In genomic region chr17:14202291-14203030, GRCm38 (mm10) we compare ENCODE assay signal across 7 mouse cellular contexts. TPM values are rescaled to one million over a fixed set of nuclear protein-coding genes. Genes with fewer than 3 reads are reported as not detected.
DNase-seq lines count a peak whose midpoint lies in the region; ATAC-seq and TF ChIP-seq lines count a peak whose summit lies in the region.

No protein-coding gene starts in this region.

- H3K36me3 ChIP-seq in C2C12 (ENCODE audit: control insufficient read depth, insufficient read depth) (peaks cover under 1% of the 10 kb centered on the region), ES-Bruce4 (ENCODE audit: control insufficient read depth, insufficient read depth, low read length, poor library complexity, severe bottlenecking) (peaks cover 10% of the 10 kb centered on the region)
- no peaks in the 10 kb centered on the region for H3K36me3 ChIP-seq in forebrain, postnatal 0 days (ENCODE audit: insufficient read depth)

- no peak for TF ChIP-seq POLR2A in ES-Bruce4 (IDR thresholded peaks at IDR 0.05; ENCODE audit: insufficient read depth, low read length)

- 2% methylated on average over 18 of the region's 18 CpGs for WGBS in forebrain, postnatal 0 days

- no peak overlapping the region; the same call in 1 of the 2 replicates for H3K27ac ChIP-seq in ES-Bruce4 (ENCODE audit: insufficient read depth, low read length)
- H3K27ac ChIP-seq in forebrain, postnatal 0 days (ENCODE audit: low read depth, low read length): no peak overlapping the region

- no peak for DNase-seq in forebrain, postnatal 0 days
- peak; percentile 78 to 89 for DNase-seq in kidney, postnatal 4 days
- DNase-seq in neural tube, embryonic 10.5 days (ENCODE audit: extremely low spot score, low spot score): peak; percentile 40
- no peak for DNase-seq in B cell, adult 2 months
- no peak for DNase-seq in cerebellum, postnatal 36 days

- no peaks in the 10 kb centered on the region for H3K79me2 ChIP-seq in C2C12 (ENCODE audit: control insufficient read depth, insufficient read depth)

- TF ChIP-seq EP300 in ES-Bruce4 (IDR thresholded peaks at IDR 0.05; ENCODE audit: insufficient read depth, low read depth, low read length): peak; percentile 59; the same call in 1 of the 2 replicates

- TF ChIP-seq CTCF in C2C12 (IDR thresholded peaks at IDR 0.05; ENCODE audit: control insufficient read depth, insufficient read depth, insufficient read length) (no peak), ES-Bruce4 (IDR thresholded peaks at IDR 0.05; ENCODE audit: low read depth, low read length) (no peak)
- TF ChIP-seq CTCF in forebrain, postnatal 0 days (IDR thresholded peaks at IDR 0.05; ENCODE audit: low read depth): no peak

- H3K27me3 ChIP-seq in C2C12 (ENCODE audit: control insufficient read depth, insufficient read depth, insufficient read length): peaks cover 5% of the 10 kb centered on the region
- no peaks in the 10 kb centered on the region for H3K27me3 ChIP-seq in ES-Bruce4 (ENCODE audit: control insufficient read depth, insufficient read depth, low read length, poor library complexity, severe bottlenecking)
- H3K27me3 ChIP-seq in forebrain, postnatal 0 days (ENCODE audit: insufficient read depth, low read length): peaks cover 9% of the 10 kb centered on the region

- no peaks in the 10 kb centered on the region for H3K79me3 ChIP-seq in C2C12 (ENCODE audit: low read depth)

- H3ac ChIP-seq in C2C12 (ENCODE audit: control insufficient read depth, insufficient read length, low read depth): no peak overlapping the region

- peaks cover 10% of the 10 kb centered on the region for H3K4me1 ChIP-seq in ES-Bruce4 (ENCODE audit: control insufficient read depth, insufficient read depth, low read length)
- peaks cover 5% of the 10 kb centered on the region for H3K4me1 ChIP-seq in forebrain, postnatal 0 days (ENCODE audit: insufficient read depth)

- H3K4me2 ChIP-seq in forebrain, postnatal 0 days (ENCODE audit: low read depth): peak overlapping the region; percentile 97

- peak overlapping the region; percentile 48 for H3K4me3 ChIP-seq in C2C12 (ENCODE audit: insufficient read depth, poor library complexity, severe bottlenecking)
- peak overlapping the region; percentile 80 for H3K4me3 ChIP-seq in ES-Bruce4 (ENCODE audit: low read depth, low read length)
- H3K4me3 ChIP-seq in forebrain, postnatal 0 days (ENCODE audit: low read depth, low read length): peak overlapping the region; percentile 69

- ATAC-seq in forebrain, postnatal 0 days: no peak

- H3K9me3 ChIP-seq in ES-Bruce4 (replicated peaks; ENCODE audit: control insufficient read depth, insufficient read depth, low read length, poor library complexity, severe bottlenecking): no peaks in the 10 kb centered on the region
- H3K9me3 ChIP-seq in forebrain, postnatal 0 days (ENCODE audit: low read length): no peaks in the 10 kb centered on the region

- peak overlapping the region; percentile 77 for H3K9ac ChIP-seq in ES-Bruce4 (ENCODE audit: low read depth, poor library complexity, severe bottlenecking)
- H3K9ac ChIP-seq in forebrain, postnatal 0 days: peak overlapping the region; percentile 66; the same call in 1 of the 2 replicates

TF ChIP-seq in C2C12, 6 proteins besides CTCF, POLR2A, EP300 and RAD21:
- TF ChIP-seq CEBPB (IDR thresholded peaks at IDR 0.05; ENCODE audit: low read depth) (no peak), USF1 (IDR thresholded peaks at IDR 0.05; ENCODE audit: low read depth) (peak; percentile 33)

RNA-seq across cellular contexts. Expression of gene Dact2, which starts 1.6 kb away (rescaled TPM):
- 1.6 TPM for polyA plus RNA-seq in C2C12 (2012; fragmentation: generic; extraction: Trizol)
- polyA plus RNA-seq in ES-Bruce4 (2011; ENCODE audit: insufficient read depth, insufficient read length, low read depth, missing spikeins): 15.8 and 18.2 TPM in 2 replicates
- total RNA-seq in forebrain, postnatal 0 days (2014; rRNA removed): 10.8 and 19.4 TPM in 2 replicates
- polyA plus RNA-seq in forebrain, postnatal 0 days (2015; fragmentation: Nextera tagmentation; extraction: Ambion mirVana): 1.2 and 2.1 TPM in 2 replicates

Comparison
In these comparisons a context has a peak if more than half of its experiments do, and no peak if none do; other contexts are left out.
1. DNase-seq: peak in kidney, postnatal 4 days (2 of 2) and neural tube, embryonic 10.5 days (single experiment); none in forebrain, postnatal 0 days (single experiment), B cell, adult 2 months (0 of 2) and cerebellum, postnatal 36 days (0 of 2).
2. Peak in every context shown above with its lines, with median percentiles within 50 percentile points of each other: H3K4me3 ChIP-seq.